Mouse (Mus musculus) adrenal gland, postnatal 14 days (tissue): Measurements from ENCODE around the gene Mafk. TPM values are rescaled to one million over a fixed set of nuclear protein-coding genes. Genes with fewer than 3 reads are reported as not detected.
A peak's percentile ranks its signal among the peaks of the same experiment; 100 is the strongest.
"Not testable (repeated sequence)": the region's sequence is repeated elsewhere in the genome, so short reads cannot be mapped to it uniquely, and the experiment has no call there.

Source experiments
- DNase-seq: peaks from one replicate; pipeline ENCODE4 v3.0.0; 2021; ENCODE audit warnings: mixed read lengths
- long read RNA-seq, 2 experiments: library from polyadenylated mRNA; stranded (forward); transcript quantifications; one replicate each; pipeline ENCODE4 v2.0.0; 2021
- total RNA-seq: library from RNA; stranded (reverse); gene quantifications from 2 replicates; pipeline ENCODE4 v1.2.3, GENCODE M21; 2021

Mafk gene
- 25.1 and 29.8 TPM in 2 replicates for total RNA-seq
- long read RNA-seq, experiment 1, transcript Mafk-201 (3 exons, 2,849 nt): major isoform, 16 of 37 reads
- long read RNA-seq, experiment 1, partial matches to known transcripts: 2 of 37 reads
- long read RNA-seq, experiment 1, other reads (novel, unspliced or antisense): 19 of 37 reads
- long read RNA-seq, experiment 2, transcript Mafk-201 (3 exons, 2,849 nt): major isoform, 9 of 28 reads
- long read RNA-seq, experiment 2, partial matches to known transcripts: 2 of 28 reads
- long read RNA-seq, experiment 2, other reads (novel, unspliced or antisense): 17 of 28 reads

GRCm38 (mm10) chr5:139791227-139792158 lies at the start of gene Mafk:
Gene Mafk (plus strand): TSS chr5:139791513.
- DNase-seq: peak; percentile 99

- DNase-seq: not testable (repeated sequence)
Observed at GRCm38 (mm10) chr5:139742640-139743039, 48.7 kb upstream of the Mafk start.

GRCm38 (mm10) chr5:139745771-139746170 lies 45.5 kb upstream of the Mafk start:
- peak; percentile 79 for DNase-seq

- DNase-seq: no peak
Observed at GRCm38 (mm10) chr5:139749413-139750125, 41.7 kb upstream of the Mafk start.

GRCm38 (mm10) chr5:139750535-139750934 lies 40.8 kb upstream of the Mafk start:
- DNase-seq: peak; percentile 85

GRCm38 (mm10) chr5:139754753-139755152 lies 36.6 kb upstream of the Mafk start:
- DNase-seq: peak; percentile 61

- no peak for DNase-seq
Observed at GRCm38 (mm10) chr5:139756135-139756534, 35.2 kb upstream of the Mafk start.

GRCm38 (mm10) chr5:139756586-139756985 lies 34.7 kb upstream of the Mafk start:
- no peak for DNase-seq

GRCm38 (mm10) chr5:139758096-139758495 lies 33.2 kb upstream of the Mafk start:
- no peak for DNase-seq

GRCm38 (mm10) chr5:139764296-139764695 lies 27.0 kb upstream of the Mafk start:
- DNase-seq: no peak

GRCm38 (mm10) chr5:139768216-139768615 lies 23.1 kb upstream of the Mafk start:
- DNase-seq: no peak

- peak; percentile 98 for DNase-seq
Observed at GRCm38 (mm10) chr5:139775216-139775926, 15.9 kb upstream of the Mafk start, which contains the start of gene Ints1. Gene Ints1 (minus strand): TSS chr5:139775674.

GRCm38 (mm10) chr5:139776966-139777365 lies 14.3 kb upstream of the Mafk start:
- no peak for DNase-seq

- peak; percentile 42 for DNase-seq
Observed at GRCm38 (mm10) chr5:139781406-139781805, 9.9 kb upstream of the Mafk start.

- DNase-seq: no peak
Observed at GRCm38 (mm10) chr5:139789466-139789865, 1.8 kb upstream of the Mafk start.

- no peak for DNase-seq
Observed at GRCm38 (mm10) chr5:139792159-139792775, 954 bp downstream of the Mafk start.

GRCm38 (mm10) chr5:139792966-139793337 lies 1.6 kb downstream of the Mafk start:
- no peak for DNase-seq

GRCm38 (mm10) chr5:139793338-139794089 lies 2.2 kb downstream of the Mafk start:
- peak; percentile 59 for DNase-seq

GRCm38 (mm10) chr5:139794137-139794536 lies 2.8 kb downstream of the Mafk start:
- no peak for DNase-seq

GRCm38 (mm10) chr5:139794938-139795337 lies 3.6 kb downstream of the Mafk start:
- DNase-seq: peak; percentile 76
